ENCODE assay signal across 29 mouse cellular contexts in genomic region chrX:105236982-105237738, GRCm38 (mm10).
DNase-seq lines count a peak whose midpoint lies in the region; ATAC-seq lines count a peak whose summit lies in the region.
"Had no signal": no experiment of that assay in that cellular context is flagged by ENCODE, and none has a peak within 500 bp of the region (broad histone marks: within the 10 kb centered on the region; RNA-seq: fewer than 3 reads in every experiment).

No protein-coding gene starts in this region.

- H3K4me2 ChIP-seq in intestine, embryonic 15.5 days (replicated peaks): no peak overlapping the region
- no peak overlapping the region for H3K4me2 ChIP-seq in liver, embryonic 13.5 days
- H3K4me2 ChIP-seq in forebrain, embryonic 11.5 days (ENCODE audit: low read depth, low read length, severe bottlenecking): no peak overlapping the region
- H3K4me2 ChIP-seq: heart, embryonic 11.5 days; hindbrain, embryonic 13.5 days; limb, embryonic 15.5 days; stomach, embryonic 15.5 days had no signal

- H3K27me3 ChIP-seq in intestine, embryonic 15.5 days (replicated peaks): no peaks in the 10 kb centered on the region
- peaks cover 20% of the 10 kb centered on the region for H3K27me3 ChIP-seq in liver, embryonic 13.5 days
- peaks cover 20% of the 10 kb centered on the region for H3K27me3 ChIP-seq in forebrain, embryonic 11.5 days (ENCODE audit: control insufficient read depth, insufficient read depth, low read length)
- H3K27me3 ChIP-seq: CH12.LX; stomach, embryonic 15.5 days had no signal

- peak; percentile 81 for ATAC-seq in intestine, embryonic 15.5 days
- peak; percentile 77 for ATAC-seq in liver, embryonic 13.5 days (ENCODE audit: low read depth)
- peak; percentile 93 for ATAC-seq in megakaryocyte progenitor cell, adult 5-6 weeks (replicated peaks; ENCODE audit: poor library complexity)
- no peak for ATAC-seq in CD4-positive, CD25-positive, alpha-beta regulatory T cell, adult 4 months
- no peak for ATAC-seq in forebrain, embryonic 11.5 days (replicated peaks; ENCODE audit: low FRiP score)
- ATAC-seq: forebrain, embryonic 14.5 days; Patski had no signal

- peak; percentile 16 for DNase-seq in c-Kit-positive CD71-positive TER-119-negative erythroid progenitor cells, embryonic 14.5 days (ENCODE audit: low read depth)
- peak; percentile 1 for DNase-seq in liver, embryonic 13.5 days
- DNase-seq in right cerebral cortex, postnatal 36 days (ENCODE audit: low spot score in 2 of 2): no peak
- DNase-seq in kidney, adult 9 months: no peak
- no peak for DNase-seq in forebrain, embryonic 11.5 days (ENCODE audit: low spot score)
- DNase-seq: adrenal gland, postnatal 36 days; B cell, adult 2 months; cerebellum, adult 8-10 months; cerebellum, postnatal 25 days; gastrocnemius, postnatal 25 days; heart, adult 18-20 months; heart, postnatal 36 days; kidney, adult 8-10 months; kidney, postnatal 10 days; lung, postnatal 36 days; midbrain, embryonic 14.5 days; right cerebral cortex, postnatal 14 days; thymus, postnatal 14 days had no signal

- H3K9ac ChIP-seq in intestine, embryonic 15.5 days: no peak overlapping the region
- no peak overlapping the region for H3K9ac ChIP-seq in liver, embryonic 13.5 days
- no peak overlapping the region for H3K9ac ChIP-seq in forebrain, embryonic 11.5 days (ENCODE audit: low read length)
- H3K9ac ChIP-seq: hindbrain, embryonic 13.5 days; limb, embryonic 15.5 days; stomach, embryonic 15.5 days had no signal

- no peaks in the 10 kb centered on the region for H3K9me3 ChIP-seq in intestine, embryonic 15.5 days
- H3K9me3 ChIP-seq in liver, embryonic 13.5 days (replicated peaks): no peaks in the 10 kb centered on the region
- H3K9me3 ChIP-seq in forebrain, embryonic 11.5 days (ENCODE audit: control insufficient read depth, low read length): no peaks in the 10 kb centered on the region
- H3K9me3 ChIP-seq: hindbrain, embryonic 13.5 days; limb, embryonic 10.5 days; limb, embryonic 15.5 days; stomach, embryonic 15.5 days had no signal

- H3K27ac ChIP-seq in intestine, embryonic 15.5 days: no peak overlapping the region
- no peak overlapping the region for H3K27ac ChIP-seq in liver, embryonic 13.5 days
- no peak overlapping the region for H3K27ac ChIP-seq in forebrain, embryonic 11.5 days (ENCODE audit: low read depth, low read length)
- H3K27ac ChIP-seq: hindbrain, embryonic 13.5 days; limb, embryonic 10.5 days; limb, embryonic 15.5 days; stomach, embryonic 15.5 days had no signal

- H3K4me1 ChIP-seq in intestine, embryonic 15.5 days (replicated peaks): no peaks in the 10 kb centered on the region
- no peaks in the 10 kb centered on the region for H3K4me1 ChIP-seq in liver, embryonic 13.5 days (replicated peaks)
- H3K4me1 ChIP-seq in forebrain, embryonic 11.5 days (replicated peaks; ENCODE audit: control insufficient read depth, insufficient read depth, low read length): no peaks in the 10 kb centered on the region
- H3K4me1 ChIP-seq: hindbrain, embryonic 13.5 days; limb, embryonic 10.5 days; limb, embryonic 15.5 days; stomach, embryonic 15.5 days had no signal

- no peaks in the 10 kb centered on the region for H3K36me3 ChIP-seq in intestine, embryonic 15.5 days
- no peaks in the 10 kb centered on the region for H3K36me3 ChIP-seq in liver, embryonic 13.5 days
- no peaks in the 10 kb centered on the region for H3K36me3 ChIP-seq in forebrain, embryonic 11.5 days (ENCODE audit: control insufficient read depth, insufficient read depth, low read length)
- H3K36me3 ChIP-seq: hindbrain, embryonic 13.5 days; limb, embryonic 10.5 days; limb, embryonic 15.5 days; stomach, embryonic 15.5 days had no signal

- WGBS in intestine, embryonic 15.5 days: 36% methylated on average over 8 of the region's 8 CpGs
- 14% methylated on average over 8 of the region's 8 CpGs for WGBS in liver, embryonic 13.5 days (ENCODE audit: insufficient replicate concordance)
- 55% methylated on average over 8 of the region's 8 CpGs for WGBS in forebrain, embryonic 11.5 days

- no peak overlapping the region for H3K4me3 ChIP-seq in intestine, embryonic 15.5 days (replicated peaks)
- no peak overlapping the region for H3K4me3 ChIP-seq in liver, embryonic 13.5 days (replicated peaks)
- no peak overlapping the region for H3K4me3 ChIP-seq in forebrain, embryonic 11.5 days (ENCODE audit: low read depth, low read length)
- H3K4me3 ChIP-seq: hindbrain, embryonic 13.5 days; limb, embryonic 10.5 days; limb, embryonic 15.5 days; stomach, embryonic 15.5 days had no signal

Comparison
In these comparisons a context has a peak if more than half of its experiments do, and no peak if none do; other contexts are left out.
1. DNase-seq: peak in c-Kit-positive CD71-positive TER-119-negative erythroid progenitor cells, embryonic 14.5 days (single experiment) and liver, embryonic 13.5 days (single experiment); none in right cerebral cortex, postnatal 36 days (0 of 2), kidney, adult 9 months (single experiment) and forebrain, embryonic 11.5 days (single experiment).
2. ATAC-seq: peak in intestine, embryonic 15.5 days (single experiment), liver, embryonic 13.5 days (single experiment) and megakaryocyte progenitor cell, adult 5-6 weeks (single experiment); none in CD4-positive, CD25-positive, alpha-beta regulatory T cell, adult 4 months (single experiment) and forebrain, embryonic 11.5 days (single experiment).